Mouse (Mus musculus) ES-E14 (cell line): ENCODE results near the gene Fam47e.

Experiments
- CHD2 ChIP-seq: IDR thresholded peaks from 2 replicates; pipeline ENCODE4 v1.6.1; 2014; ENCODE audit warnings: mild to moderate bottlenecking, low read depth, low read length, inconsistent platforms
- HCFC1 ChIP-seq: IDR thresholded peaks from 2 replicates; pipeline ENCODE4 v1.6.1; 2012; ENCODE audit warnings: low read length, inconsistent platforms, borderline replicate concordance; ENCODE audit not compliant: insufficient read depth
- MAFK ChIP-seq: IDR thresholded peaks from 2 replicates; pipeline ENCODE4 v1.6.1; 2014; ENCODE audit warnings: mild to moderate bottlenecking, low read depth, low read length, inconsistent platforms; ENCODE audit not compliant: insufficient read depth
- ZC3H11A ChIP-seq: IDR thresholded peaks from 2 replicates; pipeline ENCODE4 v1.6.1; 2012; ENCODE audit warnings: low read depth, mild to moderate bottlenecking, inconsistent platforms, low read length, borderline replicate concordance
- ZNF384 ChIP-seq: IDR thresholded peaks from 2 replicates; pipeline ENCODE4 v1.6.1; 2012; ENCODE audit warnings: low read depth, low read length, inconsistent platforms

DNA sequence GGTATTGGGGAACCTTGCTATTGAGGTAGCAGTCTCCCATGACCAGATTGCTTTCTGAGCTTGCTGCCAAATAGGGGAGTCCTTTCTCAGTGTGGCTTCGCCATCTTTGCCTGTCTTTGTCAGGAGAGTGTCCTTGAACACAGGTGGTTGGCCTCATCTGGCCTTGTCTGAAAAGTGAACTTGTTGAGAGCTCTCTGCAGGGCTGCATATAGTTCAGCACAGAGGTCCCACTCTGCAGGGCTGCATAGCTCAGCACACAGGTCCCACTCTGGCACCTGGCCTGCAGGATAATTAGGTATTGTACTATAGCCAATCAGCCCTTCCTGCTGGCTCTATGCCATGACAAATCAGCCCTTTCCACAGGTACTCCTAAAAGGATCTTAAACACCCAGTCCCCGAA, 5.3 kb downstream of the Fam47e start:
- TF ChIP-seq HCFC1 (no peak), MAFK (no peak), ZNF384 (no peak), ZC3H11A (no peak), CHD2 (no peak)
